Mouse (Mus musculus) gonadal fat pad, adult 2 months (tissue): ENCODE data around the gene Mctp1. TPM values are rescaled to one million over a fixed set of nuclear protein-coding genes. Genes with fewer than 3 reads are reported as not detected.
"Not testable (repeated sequence)": the region's sequence is repeated elsewhere in the genome, so short reads cannot be mapped to it uniquely, and the experiment has no call there.

Experiments
- DNase-seq: peaks from one replicate; pipeline ENCODE4 v3.0.0-alpha.2; 2012; ENCODE audit warnings: low read depth
- polyA plus RNA-seq: library from polyadenylated mRNA; depleted of rRNA; stranded (reverse); fragments of >200 nt; gene quantifications from 2 replicates; pipeline ENCODE4 v1.2.3, GENCODE M21; 2012; rRNA removed

Gene Mctp1
- 0.39 and 0.76 TPM in 2 replicates for polyA plus RNA-seq

GRCm38 (mm10) chr13:76383972-76384663 is at the start of gene Mctp1:
Gene Mctp1, plus strand, starts transcription at chr13:76384535.
- no peak for DNase-seq

- not testable (repeated sequence) for DNase-seq
Observed at GRCm38 (mm10) chr13:76345941-76346340, 38.4 kb upstream of the Mctp1 start.

- DNase-seq, result no peak
Observed at GRCm38 (mm10) chr13:76358720-76359119, 25.6 kb upstream of the Mctp1 start.

GRCm38 (mm10) chr13:76384664-76385435 is 515 bp downstream of the Mctp1 start:
- no peak for DNase-seq

- DNase-seq, result no peak
Observed at GRCm38 (mm10) chr13:76388615-76389014, 4.3 kb downstream of the Mctp1 start.

- DNase-seq, result no peak
Observed at GRCm38 (mm10) chr13:76391920-76392319, 7.6 kb downstream of the Mctp1 start.

DNA sequence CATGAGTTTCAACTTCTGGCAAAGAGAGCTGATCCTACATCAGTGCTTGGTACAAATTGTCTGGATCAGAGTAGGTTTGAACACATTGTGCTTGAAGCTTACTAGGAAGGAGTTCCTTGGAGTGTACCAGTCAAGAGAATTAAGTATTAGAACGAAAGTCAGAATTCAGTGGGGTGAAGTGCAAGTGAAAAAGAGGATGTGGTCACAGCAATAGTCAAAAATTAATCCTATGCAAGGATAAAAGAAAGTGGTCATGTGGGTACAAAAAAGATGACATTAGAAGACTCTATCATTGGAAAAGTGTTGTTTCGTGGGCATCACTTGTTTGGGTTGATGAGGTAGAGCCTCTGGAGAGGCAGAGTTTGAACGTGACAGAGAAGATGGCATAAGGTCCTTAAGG is 8.8 kb downstream of the Mctp1 start:
- no peak for DNase-seq

- no peak for DNase-seq
Observed at GRCm38 (mm10) chr13:76395906-76396305, 11.6 kb downstream of the Mctp1 start.

- DNase-seq, result no peak
Observed at GRCm38 (mm10) chr13:76409296-76409695, 25.0 kb downstream of the Mctp1 start.

DNA sequence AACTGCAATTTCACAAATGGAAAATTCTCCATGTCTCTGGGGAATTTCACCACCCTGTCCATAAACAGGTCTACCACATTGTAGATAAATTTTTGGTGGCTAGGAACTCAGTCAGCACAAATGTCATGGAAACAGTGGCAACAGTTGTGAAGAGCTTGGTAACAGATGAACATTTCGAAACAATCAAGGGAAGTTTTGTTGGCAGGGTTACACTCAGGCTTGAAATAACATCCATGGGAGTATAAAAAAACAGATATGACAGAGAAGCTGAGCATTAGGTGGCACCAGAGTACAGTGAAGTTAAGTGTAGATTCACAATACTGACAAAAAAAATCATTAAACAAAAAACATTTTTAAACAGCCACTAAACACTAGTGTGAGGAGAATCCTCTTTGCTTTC is 26.3 kb downstream of the Mctp1 start:
- DNase-seq, result no peak

DNA sequence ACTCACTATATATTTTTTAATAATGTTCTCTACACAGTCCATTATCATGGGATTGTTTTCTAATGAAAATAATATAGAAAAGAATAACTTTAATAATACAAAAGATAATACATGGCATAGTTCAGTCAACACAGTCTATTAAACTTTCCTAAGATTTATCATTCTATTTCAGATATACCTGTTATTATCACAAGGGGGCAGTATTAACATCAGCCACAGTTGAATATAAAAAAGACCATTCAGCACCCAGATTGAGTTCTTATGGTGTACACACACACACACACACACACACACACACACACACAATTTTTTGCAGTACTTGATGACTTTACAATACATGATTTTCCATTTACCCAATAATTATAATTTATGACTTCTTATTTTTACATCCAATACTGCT is 31.0 kb downstream of the Mctp1 start:
- no peak for DNase-seq

GRCm38 (mm10) chr13:76420111-76420510 is 35.8 kb downstream of the Mctp1 start:
- DNase-seq, result no peak

- DNase-seq, result no peak
Observed at GRCm38 (mm10) chr13:76421075-76421474, 36.7 kb downstream of the Mctp1 start.

- DNase-seq, result no peak
Observed at GRCm38 (mm10) chr13:76422124-76422523, 37.8 kb downstream of the Mctp1 start.

DNA sequence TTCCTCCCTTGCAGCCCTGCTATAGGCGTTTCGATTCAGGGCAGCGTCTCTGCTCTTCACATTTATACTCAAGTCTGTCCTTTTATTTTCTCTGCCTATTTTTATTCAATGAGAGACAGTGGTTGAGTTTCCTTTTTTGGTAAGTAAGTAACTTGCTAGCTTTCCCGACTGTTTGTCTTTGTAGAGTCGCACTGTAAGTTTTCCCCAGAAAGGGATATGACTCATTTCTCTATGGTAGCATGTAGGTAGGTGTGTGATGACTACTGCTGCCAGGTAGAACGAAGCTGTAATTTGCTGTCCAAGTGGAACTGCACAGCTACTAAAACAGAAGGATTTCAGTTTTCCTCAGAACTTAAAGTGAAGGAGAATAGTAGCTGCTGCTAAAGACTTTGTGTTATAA is 45.1 kb downstream of the Mctp1 start:
- DNase-seq, result no peak

DNA sequence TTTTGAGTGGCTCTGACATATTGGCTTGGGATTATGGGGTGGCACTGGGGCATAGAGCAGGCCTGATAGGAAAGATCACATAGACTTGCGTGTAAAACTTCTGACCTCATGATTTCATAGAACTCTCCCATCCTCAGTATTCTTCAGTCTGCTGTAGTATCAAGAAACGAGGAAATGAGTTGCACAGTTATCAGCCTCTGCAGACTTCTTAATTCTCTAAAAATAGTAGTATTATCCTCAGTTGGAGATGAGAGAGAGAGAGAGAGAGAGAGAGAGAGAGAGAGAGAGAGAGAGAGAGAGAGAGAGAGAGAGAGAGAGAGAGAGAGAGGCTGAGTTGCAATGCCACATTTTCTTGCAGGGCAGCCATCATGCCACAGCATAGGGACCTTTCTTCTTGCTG is 45.6 kb downstream of the Mctp1 start:
- DNase-seq, result no peak

GRCm38 (mm10) chr13:76431946-76432345 is 47.6 kb downstream of the Mctp1 start:
- no peak for DNase-seq

DNA sequence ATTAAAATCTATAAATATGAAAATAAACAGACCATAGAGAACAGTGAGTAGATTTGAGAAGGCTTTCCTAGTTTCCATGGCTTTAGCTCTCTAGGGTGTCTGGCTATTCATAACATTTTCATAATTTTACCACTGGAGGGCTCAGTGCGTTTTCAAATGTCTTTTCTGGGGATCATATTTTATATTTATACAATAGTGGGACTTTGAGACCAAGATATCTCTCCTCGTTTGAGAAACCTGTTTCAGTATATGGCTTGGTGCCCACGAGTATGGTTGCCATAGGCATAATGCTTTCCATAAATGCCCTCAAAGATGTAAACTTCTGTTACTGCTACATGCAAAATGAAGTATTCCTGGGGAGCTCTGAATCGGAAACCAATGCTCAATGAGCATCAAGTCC is 49.1 kb downstream of the Mctp1 start:
- DNase-seq, result no peak

DNA sequence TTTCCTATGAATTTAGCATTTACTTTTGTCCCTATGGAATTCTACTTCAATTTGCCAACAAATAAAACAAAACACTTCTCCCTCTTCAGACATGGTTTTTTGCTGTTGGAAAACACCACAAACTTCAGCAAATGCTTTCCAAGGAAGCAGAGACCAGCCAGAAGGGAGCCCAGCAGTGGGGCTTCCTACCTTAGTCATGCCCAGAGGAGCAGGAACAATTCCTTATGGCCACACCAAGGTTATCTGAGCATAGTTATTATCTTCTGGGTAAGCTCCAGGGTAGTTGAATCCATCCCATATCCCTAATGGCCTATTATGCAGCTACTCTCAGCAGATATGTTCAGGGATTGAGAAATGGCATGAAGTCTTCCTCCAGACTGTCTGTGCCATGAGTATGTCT is 52.1 kb downstream of the Mctp1 start:
- no peak for DNase-seq

- no peak for DNase-seq
Observed at GRCm38 (mm10) chr13:76438765-76439164, 54.4 kb downstream of the Mctp1 start.

- no peak for DNase-seq
Observed at GRCm38 (mm10) chr13:76446059-76446458, 61.7 kb downstream of the Mctp1 start.

DNA sequence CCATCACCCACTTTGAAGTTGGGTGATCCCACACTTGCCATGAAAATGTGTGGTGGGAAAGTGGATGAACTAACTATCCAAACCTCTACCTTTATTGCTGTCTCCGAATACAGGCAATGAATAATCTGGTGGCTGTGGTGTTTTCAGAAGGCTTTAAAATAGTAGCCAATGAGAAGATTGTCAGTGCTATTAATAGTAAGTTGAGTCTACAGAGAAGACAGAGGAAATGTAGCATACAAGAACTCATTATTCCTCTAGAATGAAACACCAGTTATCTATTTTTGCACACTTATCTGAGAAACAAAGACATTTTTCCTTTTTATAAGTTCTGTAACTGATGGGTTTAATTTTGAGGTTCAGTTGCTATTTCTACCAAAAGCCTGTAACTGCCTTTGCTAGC is 63.2 kb downstream of the Mctp1 start:
- DNase-seq, result no peak

- not testable (repeated sequence) for DNase-seq
Observed at GRCm38 (mm10) chr13:76451526-76451925, 67.2 kb downstream of the Mctp1 start.
